Mouse (Mus musculus) stomach, embryonic 14.5 days (tissue): ENCODE data around the gene Kif18a. TPM values are rescaled to one million over a fixed set of nuclear protein-coding genes. Genes with fewer than 3 reads are reported as not detected.

Experiments used
- ATAC-seq: fragments of 200-750 bp; cut with Nextera tagmentation; 2 replicates; pipeline ENCODE4 v1.8.0; 2017; ENCODE audit warnings: low read depth, moderate TSS enrichment; ENCODE audit not compliant: insufficient number of reproducible peaks, insufficient read depth, low FRiP score
- H3K27ac ChIP-seq: fragments of 300-500 bp; sonication (generic); 2 replicates; pipeline ENCODE4 v1.5.1; 2014; ENCODE audit warnings: mild to moderate bottlenecking, low read length, moderate library complexity, mixed read lengths
- H3K27me3 ChIP-seq: fragments of 300-500 bp; sonication (generic); 2 replicates; pipeline ENCODE4 v1.6.1; 2014; ENCODE audit warnings: low read length, control low read depth, mixed read lengths; ENCODE audit not compliant: control insufficient read depth, insufficient read depth
- H3K36me3 ChIP-seq: fragments of 300-500 bp; sonication (generic); 2 replicates; pipeline ENCODE4 v1.6.1; 2014; ENCODE audit warnings: mild to moderate bottlenecking, control low read depth, low read length, moderate library complexity, mixed read lengths; ENCODE audit not compliant: control insufficient read depth, insufficient read depth
- H3K4me1 ChIP-seq: fragments of 300-500 bp; sonication (generic); 2 replicates; pipeline ENCODE4 v1.6.1; 2014; ENCODE audit warnings: low read length, control low read depth, mixed read lengths; ENCODE audit not compliant: control insufficient read depth, insufficient read depth
- H3K4me2 ChIP-seq: fragments of 300-500 bp; sonication (generic); replicated peaks from 2 replicates; pipeline ENCODE4 v1.6.1; 2014; ENCODE audit warnings: low read depth, low read length, control low read depth
- H3K4me3 ChIP-seq: fragments of 300-500 bp; sonication (generic); 2 replicates; pipeline ENCODE4 v1.5.1; 2014; ENCODE audit warnings: low read depth, low read length, control low read depth
- H3K9ac ChIP-seq: fragments of 300-500 bp; sonication (generic); replicated peaks from 2 replicates; pipeline ENCODE4 v1.6.1; 2014; ENCODE audit warnings: low read depth, mild to moderate bottlenecking, control low read depth, low read length, moderate library complexity, mixed read lengths
- H3K9me3 ChIP-seq: fragments of 300-500 bp; sonication (generic); 2 replicates; pipeline ENCODE4 v1.6.1; 2016; ENCODE audit warnings: low read depth, low read length, control low read depth; ENCODE audit not compliant: control insufficient read depth
- WGBS: fragments of 180-500 bp; shearing (Covaris S2); extraction: QIAGEN DNeasy Blood & Tissue Kit; methylation state at CpG from one replicate; pipeline ENCODE4 v1.1.7; 2014; 5-methylcytosine and 5-hydroxymethylcytosine counted together
- polyA plus RNA-seq: library from polyadenylated mRNA; unstranded; fragments of >200 nt; fragmentation: Nextera tagmentation; extraction: Ambion mirVana; gene quantifications from 2 replicates; pipeline ENCODE4 v1.2.1, GENCODE M21; 2014

Kif18a gene
- polyA plus RNA-seq, 1 experiment from 2014 or later = 25.0 TPM

- no peak overlapping the region for H3K4me2 ChIP-seq
- H3K4me3 ChIP-seq = no peak overlapping the region
- no peaks in the 10 kb centered on the region for H3K27me3 ChIP-seq
- no peak overlapping the region for H3K27ac ChIP-seq
- no peaks in the 10 kb centered on the region for H3K4me1 ChIP-seq
- no peak overlapping the region for H3K9ac ChIP-seq
- H3K9me3 ChIP-seq = no peaks in the 10 kb centered on the region
- H3K36me3 ChIP-seq = no peaks in the 10 kb centered on the region
- 33% methylated on average over 1 of the region's 1 CpGs for WGBS
- no peak for ATAC-seq
Observed at GRCm38 (mm10) chr2:109386211-109386610, 105.7 kb downstream of the Kif18a start.

- H3K9ac ChIP-seq = no peak overlapping the region
- no peaks in the 10 kb centered on the region for H3K4me1 ChIP-seq
- 75% methylated on average over 5 of the region's 5 CpGs for WGBS
- H3K36me3 ChIP-seq = no peaks in the 10 kb centered on the region
- no peak overlapping the region for H3K4me2 ChIP-seq
- H3K9me3 ChIP-seq = no peaks in the 10 kb centered on the region
- H3K27me3 ChIP-seq = no peaks in the 10 kb centered on the region
- ATAC-seq = no peak
- no peak overlapping the region for H3K4me3 ChIP-seq
- H3K27ac ChIP-seq = no peak overlapping the region
Observed at GRCm38 (mm10) chr2:109388733-109389132, 108.2 kb downstream of the Kif18a start.

DNA sequence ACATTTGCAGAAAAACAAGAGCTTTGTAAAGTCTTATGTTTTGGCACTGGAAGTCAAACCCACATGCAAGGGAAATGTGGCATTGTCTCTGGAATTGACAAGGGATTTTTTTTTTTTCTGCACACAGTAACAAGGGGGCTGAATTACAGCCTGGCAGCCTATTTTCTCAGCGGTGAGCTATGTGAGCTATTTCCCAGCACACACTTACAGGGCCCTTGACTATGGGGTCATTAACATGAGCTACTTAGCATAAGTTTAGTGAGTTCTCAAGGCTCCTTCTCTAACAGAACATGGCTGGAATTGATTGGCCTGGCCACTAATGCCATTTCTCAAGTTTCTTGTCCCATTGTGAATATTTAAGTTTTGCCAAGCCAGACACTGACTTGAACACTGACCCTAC, 109.4 kb downstream of the Kif18a start:
- H3K27ac ChIP-seq = no peak overlapping the region
- no peak overlapping the region for H3K4me3 ChIP-seq
- H3K4me1 ChIP-seq = no peaks in the 10 kb centered on the region
- 55% methylated on average over 1 of the region's 1 CpGs for WGBS
- no peaks in the 10 kb centered on the region for H3K27me3 ChIP-seq
- ATAC-seq = no peak
- no peaks in the 10 kb centered on the region for H3K9me3 ChIP-seq
- H3K4me2 ChIP-seq = no peak overlapping the region
- H3K36me3 ChIP-seq = no peaks in the 10 kb centered on the region
- no peak overlapping the region for H3K9ac ChIP-seq

Other genes with a start within 250 kb of the Kif18a start
- gene Mettl15, start within 50 bp of the Kif18a start, polyA plus RNA-seq = 10.5 and 16.7 TPM in 2 replicates